Mouse (Mus musculus) hindbrain, embryonic 14.5 days (tissue): Measurements from ENCODE around the gene Txndc12. TPM values are rescaled to one million over a fixed set of nuclear protein-coding genes. Genes with fewer than 3 reads are reported as not detected.

Experiments used
- ATAC-seq: fragments of 200-750 bp; cut with Nextera tagmentation; 2 replicates; pipeline ENCODE4 v1.8.0; 2017; ENCODE audit warnings: moderate number of reproducible peaks, mild to moderate bottlenecking, moderate TSS enrichment, moderate library complexity; ENCODE audit not compliant: low FRiP score
- DNase-seq: peaks from one replicate; pipeline ENCODE4 v3.0.0-alpha.2; 2015; ENCODE audit warnings: low spot score
- H3K27ac ChIP-seq: fragments of 300-500 bp; sonication (generic); 2 replicates; pipeline ENCODE4 v1.5.1; 2014; ENCODE audit warnings: mild to moderate bottlenecking, moderate library complexity
- H3K27me3 ChIP-seq: fragments of 300-500 bp; sonication (generic); 2 replicates; pipeline ENCODE4 v1.6.1; 2014; ENCODE audit warnings: mild to moderate bottlenecking, low read length, mixed read lengths; ENCODE audit not compliant: control insufficient read depth, insufficient read depth
- H3K36me3 ChIP-seq: fragments of 300-500 bp; sonication (generic); replicated peaks from 2 replicates; pipeline ENCODE4 v1.6.1; 2014; ENCODE audit not compliant: control insufficient read depth, insufficient read depth
- H3K4me1 ChIP-seq: fragments of 300-500 bp; sonication (generic); replicated peaks from 2 replicates; pipeline ENCODE4 v1.6.1; 2014; ENCODE audit warnings: antibody characterized with exemption, low read length, mixed read lengths; ENCODE audit not compliant: control insufficient read depth, insufficient read depth
- H3K4me2 ChIP-seq: fragments of 300-500 bp; sonication (generic); replicated peaks from 2 replicates; pipeline ENCODE4 v1.6.1; 2014; ENCODE audit warnings: mild to moderate bottlenecking, moderate library complexity
- H3K4me3 ChIP-seq: fragments of 300-500 bp; sonication (generic); replicated peaks from 2 replicates; pipeline ENCODE4 v1.5.1; 2014; ENCODE audit warnings: mild to moderate bottlenecking, low read length
- H3K9ac ChIP-seq: fragments of 300-500 bp; sonication (generic); 2 replicates; pipeline ENCODE4 v1.6.1; 2014
- H3K9me3 ChIP-seq: fragments of 300-500 bp; sonication (generic); 2 replicates; pipeline ENCODE4 v1.6.1; 2016; ENCODE audit warnings: low read length; ENCODE audit not compliant: control insufficient read depth
- WGBS: fragments of 180-500 bp; shearing (Covaris S2); extraction: QIAGEN DNeasy Blood & Tissue Kit; methylation state at CpG from one replicate; pipeline ENCODE4 v1.1.7; 2014; 5-methylcytosine and 5-hydroxymethylcytosine counted together
- polyA plus RNA-seq: library from polyadenylated mRNA; unstranded; fragments of >200 nt; fragmentation: Nextera tagmentation; extraction: Ambion mirVana; gene quantifications from 2 replicates; pipeline ENCODE4 v1.2.1, GENCODE M21; 2014

The Txndc12 gene
- polyA plus RNA-seq, 1 experiment from 2014 or later: 77.4 TPM

- Histone ChIP-seq H3K36me3 (no peaks in the 10 kb centered on the region), H3K9me3 (no peaks in the 10 kb centered on the region), H3K27me3 (no peaks in the 10 kb centered on the region), H3K4me2 (no peak overlapping the region), H3K4me1 (no peaks in the 10 kb centered on the region), H3K4me3 (no peak overlapping the region), H3K9ac (no peak overlapping the region), H3K27ac (no peak overlapping the region)
- no peak for DNase-seq
- ATAC-seq: no peak
- 90% methylated on average over 10 of the region's 10 CpGs for whole genome bisulfite sequencing
Observed at GRCm38 (mm10) chr4:108904790-108905189, 70.4 kb downstream of the Txndc12 start.

- Histone ChIP-seq H3K36me3 (no peaks in the 10 kb centered on the region), H3K27ac (no peak overlapping the region), H3K4me2 (no peak overlapping the region), H3K4me3 (no peak overlapping the region), H3K9ac (no peak overlapping the region), H3K9me3 (no peaks in the 10 kb centered on the region), H3K27me3 (no peaks in the 10 kb centered on the region), H3K4me1 (no peaks in the 10 kb centered on the region)
- DNase-seq: peak; percentile 49
- ATAC-seq: peak; percentile 55; the same call in 1 of the 2 replicates
- WGBS: 32% methylated on average over 6 of the region's 6 CpGs
Observed at GRCm38 (mm10) chr4:108905859-108906258, 71.5 kb downstream of the Txndc12 start.

- Histone ChIP-seq H3K4me2 (no peak overlapping the region), H3K4me3 (no peak overlapping the region), H3K4me1 (no peaks in the 10 kb centered on the region), H3K27ac (no peak overlapping the region), H3K9ac (no peak overlapping the region), H3K36me3 (no peaks in the 10 kb centered on the region), H3K9me3 (no peaks in the 10 kb centered on the region), H3K27me3 (no peaks in the 10 kb centered on the region)
- ATAC-seq: no peak
- DNase-seq: no peak
Observed at GRCm38 (mm10) chr4:108907475-108907874, 73.1 kb downstream of the Txndc12 start.

- Histone ChIP-seq H3K4me3 (no peak overlapping the region), H3K27me3 (no peaks in the 10 kb centered on the region), H3K36me3 (no peaks in the 10 kb centered on the region), H3K27ac (no peak overlapping the region), H3K9me3 (no peaks in the 10 kb centered on the region), H3K4me2 (no peak overlapping the region), H3K4me1 (no peaks in the 10 kb centered on the region), H3K9ac (no peak overlapping the region)
- 78% methylated on average over 8 of the region's 8 CpGs for WGBS
- ATAC-seq (no peak), DNase-seq (no peak)
Observed at GRCm38 (mm10) chr4:108909872-108910425, 75.5 kb downstream of the Txndc12 start.

Other genes starting within 250 kb of the Txndc12 start
- gene Cc2d1b, start 214.7 kb upstream of the Txndc12 start, polyA plus RNA-seq: 15.5 and 17.6 TPM in 2 replicates
- 2.0 TPM in 2 replicates for gene 3110021N24Rik, start 115.0 kb upstream of the Txndc12 start, polyA plus RNA-seq
- gene Zfyve9, start 53.8 kb upstream of the Txndc12 start, polyA plus RNA-seq: 7.3 and 8.2 TPM in 2 replicates
- gene Btf3l4, start 987 bp upstream of the Txndc12 start, polyA plus RNA-seq: 187 and 191 TPM in 2 replicates
- gene Kti12, start 13.2 kb downstream of the Txndc12 start, polyA plus RNA-seq: 25.5 and 25.9 TPM in 2 replicates
- 0.87 and 1.2 TPM in 2 replicates for gene A730015C16Rik, start 14.0 kb downstream of the Txndc12 start, polyA plus RNA-seq
- 187 and 200 TPM in 2 replicates for gene Rab3b, start 44.5 kb downstream of the Txndc12 start, polyA plus RNA-seq
- gene Nrd1, start 166.1 kb downstream of the Txndc12 start, polyA plus RNA-seq: 52.4 and 58.6 TPM in 2 replicates